Mouse (Mus musculus) C2C12 (cell line): ENCODE measurements around the gene Dmd. TPM values are rescaled to one million over a fixed set of nuclear protein-coding genes. Genes with fewer than 3 reads are reported as not detected.

Experiments
- H3K27me3 ChIP-seq: one replicate; pipeline ENCODE4 v1.6.1; 2011; ENCODE audit not compliant: control insufficient read depth, insufficient read depth, insufficient read length
- H3K36me3 ChIP-seq: one replicate; pipeline ENCODE4 v1.6.1; 2011; ENCODE audit not compliant: control insufficient read depth, insufficient read depth
- H3K4me3 ChIP-seq: one replicate; pipeline ENCODE4 v1.5.1; 2011; ENCODE audit warnings: mild to moderate bottlenecking, control low read depth; ENCODE audit not compliant: poor library complexity, insufficient read depth, severe bottlenecking
- H3K79me2 ChIP-seq: one replicate; pipeline ENCODE4 v1.6.1; 2011; ENCODE audit not compliant: control insufficient read depth, insufficient read depth
- H3K79me3 ChIP-seq: one replicate; pipeline ENCODE4 v1.6.1; 2011; ENCODE audit warnings: low read depth, control low read depth
- H3ac ChIP-seq: one replicate; pipeline ENCODE3; 2011; ENCODE audit warnings: low read depth; ENCODE audit not compliant: control insufficient read depth, insufficient read length
- CEBPB ChIP-seq: IDR thresholded peaks from one replicate; pipeline ENCODE4 v1.6.1; 2011; ENCODE audit warnings: low read depth, mild to moderate bottlenecking, control low read depth, moderate library complexity
- CTCF ChIP-seq: IDR thresholded peaks from one replicate; pipeline ENCODE4 v1.5.1; 2011; ENCODE audit not compliant: control insufficient read depth, insufficient read depth, insufficient read length
- FOSL1 ChIP-seq: IDR thresholded peaks from one replicate; pipeline ENCODE4 v1.8.0; 2011; ENCODE audit warnings: mild to moderate bottlenecking, low read length; ENCODE audit not compliant: poor library complexity, insufficient read depth, severe bottlenecking
- MAX ChIP-seq: IDR thresholded peaks from one replicate; pipeline ENCODE4 v1.6.1; 2011; ENCODE audit warnings: mild to moderate bottlenecking, control low read depth
- MYOD1 ChIP-seq: IDR thresholded peaks from one replicate; pipeline ENCODE4 v1.6.1; 2011; ENCODE audit warnings: low read depth; ENCODE audit not compliant: control insufficient read depth, insufficient read length
- MYOG ChIP-seq: IDR thresholded peaks from one replicate; pipeline ENCODE4 v1.6.1; 2011; ENCODE audit not compliant: control insufficient read depth, insufficient read length; ENCODE audit errors: extremely low read depth
- USF1 ChIP-seq: IDR thresholded peaks from one replicate; pipeline ENCODE4 v1.6.1; 2011; ENCODE audit warnings: low read depth, mild to moderate bottlenecking, control low read depth, moderate library complexity
- polyA plus RNA-seq: library from polyadenylated mRNA; unstranded; fragments of >200 nt; fragmentation: generic; extraction: Trizol; gene quantifications from one replicate; pipeline ENCODE4 v1.2.1, GENCODE M21; 2012; ENCODE audit warnings: missing spikeins

Dmd gene
- polyA plus RNA-seq, 1 experiment: not detected

DNA sequence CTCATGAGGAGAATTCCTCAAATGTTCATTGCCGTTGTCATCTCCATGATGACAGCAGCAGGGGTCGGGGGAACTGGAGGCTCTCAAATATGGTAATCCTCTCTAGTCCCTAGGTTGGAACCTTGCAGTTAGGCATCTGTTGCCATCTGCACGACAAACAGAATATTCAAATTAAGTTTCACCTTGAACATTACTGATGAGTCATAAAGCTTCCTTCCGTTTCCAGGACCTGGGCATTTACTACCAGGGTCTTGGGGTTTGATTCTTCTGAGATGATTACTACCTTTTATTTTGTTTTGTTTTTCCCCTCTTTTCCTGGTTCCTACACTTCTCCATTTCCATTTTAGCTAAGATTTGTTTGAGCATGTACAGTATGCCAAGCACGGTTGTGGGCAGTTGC lies 2249.0 kb downstream of the Dmd start:
- no peak for TF ChIP-seq CEBPB
- no peaks in the 10 kb centered on the region for H3K36me3 ChIP-seq
- no peaks in the 10 kb centered on the region for H3K79me2 ChIP-seq
- H3K27me3 ChIP-seq: no peaks in the 10 kb centered on the region
- no peak overlapping the region for H3K4me3 ChIP-seq
- H3ac ChIP-seq: no peak overlapping the region
- no peaks in the 10 kb centered on the region for H3K79me3 ChIP-seq

DNA sequence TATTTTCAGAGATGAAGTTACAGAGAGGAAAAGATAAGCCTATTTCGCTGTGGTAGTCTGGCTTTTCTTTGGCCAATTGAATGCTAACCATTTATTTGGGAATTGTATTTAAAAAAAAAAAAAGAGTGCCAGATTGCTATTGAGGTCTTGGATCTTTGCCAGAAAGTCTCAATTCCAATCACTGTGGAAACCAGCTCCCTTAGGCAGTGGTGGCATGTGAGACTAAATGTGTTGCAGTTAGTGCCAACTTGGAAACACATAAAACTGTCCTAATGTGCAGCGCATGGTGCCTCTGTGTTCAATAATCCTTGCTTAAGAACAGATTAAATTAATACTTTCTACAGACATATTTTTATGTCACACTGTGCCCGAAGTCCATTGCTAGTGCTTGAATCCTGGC lies 2250.7 kb downstream of the Dmd start:
- TF ChIP-seq CTCF: no peak
- Histone ChIP-seq H3K79me3 (no peaks in the 10 kb centered on the region), H3K79me2 (no peaks in the 10 kb centered on the region), H3K36me3 (no peaks in the 10 kb centered on the region), H3K4me3 (no peak overlapping the region), H3ac (no peak overlapping the region), H3K27me3 (no peaks in the 10 kb centered on the region)

DNA sequence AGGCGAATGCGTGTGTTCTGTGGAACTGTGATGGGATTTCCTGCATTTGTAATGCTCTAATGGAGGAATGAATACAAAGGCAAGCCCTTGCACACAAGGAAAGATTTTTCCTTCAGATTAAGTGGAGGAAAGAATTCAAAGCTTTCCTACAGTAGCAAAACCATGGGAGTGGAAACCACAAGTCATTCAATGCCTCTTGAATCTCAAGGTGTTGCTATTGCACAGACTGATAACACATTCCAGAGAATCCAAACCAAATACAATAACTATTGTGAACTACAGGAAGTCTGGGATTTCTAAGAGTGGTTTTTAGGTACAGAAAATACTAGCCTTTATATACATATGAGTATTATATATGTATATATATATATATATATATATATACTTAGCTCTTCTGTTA lies 2258.3 kb downstream of the Dmd start:
- Histone ChIP-seq H3K27me3 (no peaks in the 10 kb centered on the region), H3ac (no peak overlapping the region), H3K4me3 (no peak overlapping the region), H3K79me3 (no peaks in the 10 kb centered on the region), H3K36me3 (no peaks in the 10 kb centered on the region), H3K79me2 (no peaks in the 10 kb centered on the region)
- no peak for TF ChIP-seq MYOD1
- no peak for TF ChIP-seq CTCF
- TF ChIP-seq CEBPB: no peak
- no peak for TF ChIP-seq MYOG
- TF ChIP-seq FOSL1: no peak
- TF ChIP-seq MAX: no peak
- TF ChIP-seq USF1: no peak

- no peak for TF ChIP-seq CTCF
- no peak for TF ChIP-seq CEBPB
- TF ChIP-seq MYOG: no peak
- TF ChIP-seq FOSL1: no peak
- no peak for TF ChIP-seq MYOD1
- no peak for TF ChIP-seq USF1
- no peak for TF ChIP-seq MAX
- no peaks in the 10 kb centered on the region for H3K79me3 ChIP-seq
- H3K4me3 ChIP-seq: no peak overlapping the region
- H3K27me3 ChIP-seq: no peaks in the 10 kb centered on the region
- H3ac ChIP-seq: no peak overlapping the region
- H3K79me2 ChIP-seq: no peaks in the 10 kb centered on the region
- no peaks in the 10 kb centered on the region for H3K36me3 ChIP-seq
Observed at GRCm38 (mm10) chrX:85226883-85227282, 2278.2 kb downstream of the Dmd start.

DNA sequence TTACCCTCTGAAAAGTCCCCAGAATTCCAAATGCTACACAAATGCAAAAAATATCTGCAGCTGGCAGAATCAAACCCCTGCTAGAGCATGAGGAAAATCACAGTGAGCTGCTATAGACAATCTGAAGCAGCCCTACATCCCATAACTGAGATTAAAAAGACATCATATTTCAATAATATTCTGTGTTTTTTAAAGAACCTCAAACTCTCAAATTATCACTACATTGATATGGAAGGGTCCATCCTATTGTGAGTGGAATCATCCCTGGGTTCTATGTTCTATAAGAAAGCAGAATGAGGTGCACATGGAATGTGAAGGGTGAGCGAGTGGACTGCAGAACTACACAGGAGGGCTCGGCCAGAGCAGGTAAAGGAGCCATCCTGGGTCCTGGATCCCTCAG lies 2300.7 kb downstream of the Dmd start, which contains the start of gene Fthl17a:
Gene Fthl17a (plus strand): TSS at position 301 of the 400 bp plus-strand sequence.
- Histone ChIP-seq H3K79me3 (no peaks in the 10 kb centered on the region), H3K79me2 (no peaks in the 10 kb centered on the region), H3K4me3 (no peak within 1 kb of the TSS), H3ac (no peak within 1 kb of the TSS), H3K27me3 (no peaks in the 10 kb centered on the region), H3K36me3 (no peaks in the 10 kb centered on the region)
- no peak for TF ChIP-seq CTCF
- TF ChIP-seq MYOD1: no peak
- no peak for TF ChIP-seq USF1
- TF ChIP-seq MYOG: no peak
- no peak for TF ChIP-seq FOSL1
- no peak for TF ChIP-seq MAX
- TF ChIP-seq CEBPB: no peak
